Mouse (Mus musculus): ENCODE data around the gene Olfr1461. TPM values are rescaled to one million over a fixed set of nuclear protein-coding genes. Genes with fewer than 3 reads are reported as not detected.

Gene Olfr1461
- polyA plus RNA-seq (2015; fragmentation: Nextera tagmentation; extraction: Ambion mirVana), result not detected in 2 replicates

DNA sequence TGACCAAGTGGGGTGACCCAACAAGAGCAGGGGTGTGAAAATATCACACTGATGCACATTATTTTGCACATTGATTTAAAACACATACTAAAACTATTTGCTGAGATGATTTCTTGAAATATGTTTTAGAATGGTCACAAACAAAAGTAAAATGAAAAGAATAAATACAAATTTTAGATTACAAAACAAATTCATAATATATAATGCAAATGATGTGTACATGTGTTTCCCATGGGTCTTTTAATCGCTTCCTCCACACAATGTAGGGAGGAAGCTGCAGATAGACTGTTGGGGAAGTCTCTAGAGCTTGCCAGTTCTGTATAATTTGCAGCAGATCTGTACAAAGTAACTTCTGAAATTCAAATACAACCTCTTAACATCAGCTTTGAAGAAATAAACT, at the start of gene Olfr1461:
Gene Olfr1461 (plus strand): TSS at position 301 of the 400 bp plus-strand sequence.
- DNase-seq (ENCODE audit: low spot score), result no peak

DNA sequence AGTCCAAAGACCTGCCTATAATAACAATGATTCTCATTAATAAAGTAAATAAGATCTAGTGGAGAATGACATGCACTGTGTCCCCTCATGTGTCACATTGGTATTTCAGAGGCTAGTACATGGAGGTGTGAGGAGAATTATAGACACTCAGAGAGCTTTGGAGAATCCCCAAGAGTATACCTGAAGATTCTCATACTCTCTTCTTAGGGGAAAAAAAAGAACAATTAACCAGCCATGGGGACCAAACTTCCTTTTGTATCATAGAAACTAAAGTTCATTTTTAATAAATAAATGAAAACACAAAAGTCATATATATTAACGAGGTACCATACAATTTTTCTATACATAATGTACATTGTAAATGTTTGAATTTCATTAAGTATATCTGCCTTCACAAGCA, 13.4 kb upstream of the Olfr1461 start, which contains the start of gene Olfr1459:
Gene Olfr1459 (minus strand): TSS at position 101 of the 400 bp plus-strand sequence.
- DNase-seq (ENCODE audit: low spot score), result no peak

DNA sequence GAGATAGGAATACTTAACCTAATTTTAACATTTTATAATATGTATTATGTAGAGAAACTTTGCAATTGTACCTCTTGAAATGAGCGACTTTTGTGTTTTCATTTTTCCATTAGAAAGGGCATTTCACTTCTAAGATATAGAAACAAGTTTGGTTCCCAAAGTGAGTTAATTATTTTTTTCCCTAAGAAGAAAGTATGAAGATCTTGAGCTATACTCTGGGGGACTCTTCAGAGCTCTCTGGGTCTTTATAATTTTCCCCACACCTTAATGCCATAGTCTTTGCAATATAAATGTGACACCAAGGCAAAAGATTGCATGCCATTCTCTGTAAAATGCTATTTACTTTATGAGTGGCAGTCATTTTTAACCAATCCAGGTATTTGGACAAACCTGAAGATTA, 22.6 kb downstream of the Olfr1461 start, which contains the start of gene Olfr1462:
Gene Olfr1462 (plus strand): TSS at position 301 of the 400 bp plus-strand sequence.
- DNase-seq (ENCODE audit: low spot score), result no peak

Other genes with a start within 250 kb of the Olfr1461 start
- gene Olfr1448, start 238.6 kb upstream of the Olfr1461 start, polyA plus RNA-seq (2015; fragmentation: Nextera tagmentation; extraction: Ambion mirVana), result not detected in 2 replicates
- not detected in 2 replicates for gene Olfr1449, start 232.2 kb upstream of the Olfr1461 start, polyA plus RNA-seq (2015; fragmentation: Nextera tagmentation; extraction: Ambion mirVana)
- gene Olfr1450, start 212.7 kb upstream of the Olfr1461 start, polyA plus RNA-seq (2015; fragmentation: Nextera tagmentation; extraction: Ambion mirVana), result not detected in 2 replicates
- not detected in 2 replicates for gene Olfr1451, start 168.0 kb upstream of the Olfr1461 start, polyA plus RNA-seq (2015; fragmentation: Nextera tagmentation; extraction: Ambion mirVana)
- gene Olfr1453, start 134.7 kb upstream of the Olfr1461 start, polyA plus RNA-seq (2015; fragmentation: Nextera tagmentation; extraction: Ambion mirVana), result not detected in 2 replicates
- gene Olfr1454, start 102.4 kb upstream of the Olfr1461 start, polyA plus RNA-seq (2015; fragmentation: Nextera tagmentation; extraction: Ambion mirVana), result not detected in 2 replicates
- gene Olfr1457, start 65.1 kb upstream of the Olfr1461 start, polyA plus RNA-seq (2015; fragmentation: Nextera tagmentation; extraction: Ambion mirVana), result not detected in 2 replicates
- gene Olfr1458, start 56.2 kb upstream of the Olfr1461 start, polyA plus RNA-seq (2015; fragmentation: Nextera tagmentation; extraction: Ambion mirVana), result not detected in 2 replicates
- not detected in 2 replicates for gene Olfr1459, start 13.5 kb upstream of the Olfr1461 start, polyA plus RNA-seq (2015; fragmentation: Nextera tagmentation; extraction: Ambion mirVana)
- not detected in 2 replicates for gene Olfr1462, start 22.7 kb downstream of the Olfr1461 start, polyA plus RNA-seq (2015; fragmentation: Nextera tagmentation; extraction: Ambion mirVana)
- gene Olfr1463, start 68.3 kb downstream of the Olfr1461 start, polyA plus RNA-seq (2015; fragmentation: Nextera tagmentation; extraction: Ambion mirVana), result not detected in 2 replicates
- gene Olfr1465, start 152.5 kb downstream of the Olfr1461 start, polyA plus RNA-seq (2015; fragmentation: Nextera tagmentation; extraction: Ambion mirVana), result not detected in 2 replicates
- gene Olfr1466, start 175.9 kb downstream of the Olfr1461 start, polyA plus RNA-seq (2015; fragmentation: Nextera tagmentation; extraction: Ambion mirVana), result not detected in 2 replicates
- not detected in 2 replicates for gene Olfr1467, start 199.2 kb downstream of the Olfr1461 start, polyA plus RNA-seq (2015; fragmentation: Nextera tagmentation; extraction: Ambion mirVana)
- not detected in 2 replicates for gene Olfr1469, start 244.8 kb downstream of the Olfr1461 start, polyA plus RNA-seq (2015; fragmentation: Nextera tagmentation; extraction: Ambion mirVana)